Mouse (Mus musculus) thymus, postnatal 14 days (tissue): ENCODE data around the gene Nbeal1.

Experiments
- DNase-seq: peaks from one replicate; pipeline ENCODE4 v3.0.0; 2021

Nbeal1 gene

GRCm38 (mm10) chr1:60344670-60345069, 164.3 kb downstream of the Nbeal1 start:
- DNase-seq = no peak

GRCm38 (mm10) chr1:60345712-60346111, 165.3 kb downstream of the Nbeal1 start:
- DNase-seq = no peak

DNA sequence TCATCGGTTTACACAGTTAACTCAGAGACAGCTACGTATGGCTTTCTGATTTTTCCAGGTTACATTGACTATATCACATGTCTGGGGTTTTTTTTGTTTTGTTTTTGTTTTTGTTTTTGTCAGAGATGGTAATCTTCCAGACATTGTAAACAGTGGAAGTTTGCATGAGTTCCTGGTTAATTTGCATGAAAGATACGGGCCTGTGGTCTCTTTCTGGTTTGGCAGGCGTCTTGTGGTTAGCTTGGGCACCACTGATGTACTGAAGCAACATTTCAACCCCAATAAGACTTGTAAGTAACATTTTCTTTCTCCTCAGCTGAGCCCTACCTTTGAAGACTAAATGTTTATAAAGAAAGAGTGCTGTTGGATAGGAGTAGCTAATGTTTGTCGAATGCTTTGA, 172.4 kb downstream of the Nbeal1 start:
- DNase-seq = no peak

- no peak for DNase-seq
Observed at GRCm38 (mm10) chr1:60361626-60362025, 181.2 kb downstream of the Nbeal1 start.

DNA sequence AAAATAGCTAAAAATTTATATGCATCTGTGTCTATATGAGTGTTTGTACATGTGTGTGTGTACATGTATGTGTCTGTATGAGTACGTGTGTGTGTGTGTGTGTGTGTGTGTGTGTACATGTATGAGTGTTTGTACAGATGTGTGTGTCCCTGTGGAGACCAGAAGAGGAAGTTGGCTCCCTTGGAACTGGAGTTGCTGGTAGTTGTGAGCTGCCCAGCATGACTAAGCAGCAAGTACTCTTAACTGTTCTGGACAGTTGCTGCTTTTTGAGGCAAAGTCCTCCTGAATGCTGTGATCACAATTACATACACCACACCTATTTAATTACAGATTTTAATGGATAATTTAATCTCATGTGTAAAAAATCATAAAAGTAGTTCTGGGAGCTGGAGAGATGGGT, 196.2 kb downstream of the Nbeal1 start:
- DNase-seq = no peak

- DNase-seq = no peak
Observed at GRCm38 (mm10) chr1:60381910-60382309, 201.5 kb downstream of the Nbeal1 start.
